Mouse (Mus musculus) central nervous system, embryonic 11.5 days (tissue): ENCODE measurements around the gene Sult2b1. TPM values are rescaled to one million over a fixed set of nuclear protein-coding genes. Genes with fewer than 3 reads are reported as not detected.

Experiments
- polyA plus RNA-seq: library from polyadenylated mRNA; depleted of rRNA; stranded (reverse); fragments of >200 nt; gene quantifications from 2 replicates; pipeline ENCODE4 v1.2.3, GENCODE M21; 2012; rRNA removed

Sult2b1 gene
- polyA plus RNA-seq, 1 experiment: 0.56 TPM

Other genes starting within 250 kb of the Sult2b1 start
- gene Hsd17b14, start 229.8 kb downstream of the Sult2b1 start, polyA plus RNA-seq: 0.37 and 0.56 TPM in 2 replicates
- 29.4 and 42.2 TPM in 2 replicates for gene Bcat2, start 214.5 kb downstream of the Sult2b1 start, polyA plus RNA-seq
- gene Fgf21, start 169.2 kb downstream of the Sult2b1 start, polyA plus RNA-seq: 0.07 TPM in 1 of 2 replicates, not detected in the other
- gene Fut1, start 167.4 kb downstream of the Sult2b1 start, polyA plus RNA-seq: 0.01 and 0.04 TPM in 2 replicates
- gene Izumo1, start 162.9 kb downstream of the Sult2b1 start, polyA plus RNA-seq: 0.20 and 0.22 TPM in 2 replicates
- gene Rasip1, start 157.2 kb downstream of the Sult2b1 start, polyA plus RNA-seq: 7.7 and 8.8 TPM in 2 replicates
- gene Mamstr, start 144.7 kb downstream of the Sult2b1 start, polyA plus RNA-seq: 2.8 and 5.1 TPM in 2 replicates
- gene Fut2, start 118.3 kb downstream of the Sult2b1 start, polyA plus RNA-seq: 0.02 and 0.15 TPM in 2 replicates
- 0.64 and 0.94 TPM in 2 replicates for gene Ntn5, start 100.6 kb downstream of the Sult2b1 start, polyA plus RNA-seq
- gene Sec1, start 90.3 kb downstream of the Sult2b1 start, polyA plus RNA-seq: 1.3 and 2.3 TPM in 2 replicates
- gene Car11, start 84.8 kb downstream of the Sult2b1 start, polyA plus RNA-seq: 22.0 and 26.1 TPM in 2 replicates
- 7.3 and 9.1 TPM in 2 replicates for gene Dbp, start 79.6 kb downstream of the Sult2b1 start, polyA plus RNA-seq
- 1,250 and 1,262 TPM in 2 replicates for gene Rpl18, start 69.2 kb downstream of the Sult2b1 start, polyA plus RNA-seq
- 25.3 and 27.1 TPM in 2 replicates for gene Sphk2, start 66.7 kb downstream of the Sult2b1 start, polyA plus RNA-seq
- gene Fam83e, start 63.5 kb downstream of the Sult2b1 start, polyA plus RNA-seq: 1.3 and 1.6 TPM in 2 replicates
- gene Spaca4, start 58.9 kb downstream of the Sult2b1 start, polyA plus RNA-seq: not detected in 2 replicates
- 85.6 and 107 TPM in 2 replicates for gene Lmtk3, start 931 bp downstream of the Sult2b1 start, polyA plus RNA-seq
- gene Cyth2, start 29.9 kb upstream of the Sult2b1 start, polyA plus RNA-seq: 155 and 323 TPM in 2 replicates
- 1.2 and 1.3 TPM in 2 replicates for gene Kcnj14, start 40.1 kb upstream of the Sult2b1 start, polyA plus RNA-seq
- gene Grwd1, start 46.3 kb upstream of the Sult2b1 start, polyA plus RNA-seq: 28.4 and 31.1 TPM in 2 replicates
- 69.6 and 180 TPM in 2 replicates for gene Kdelr1, start 88.1 kb upstream of the Sult2b1 start, polyA plus RNA-seq
- 2.4 and 2.7 TPM in 2 replicates for gene Grin2d, start 93.7 kb upstream of the Sult2b1 start, polyA plus RNA-seq
- gene Syngr4, start 112.0 kb upstream of the Sult2b1 start, polyA plus RNA-seq: 0.26 and 0.89 TPM in 2 replicates
- 9.7 and 11.8 TPM in 2 replicates for gene Tmem143, start 112.3 kb upstream of the Sult2b1 start, polyA plus RNA-seq
- 13.4 and 29.4 TPM in 2 replicates for gene Emp3, start 136.7 kb upstream of the Sult2b1 start, polyA plus RNA-seq
- gene Ccdc114, start 139.4 kb upstream of the Sult2b1 start, polyA plus RNA-seq: 5.4 and 5.8 TPM in 2 replicates
- gene Abcc6, start 245.6 kb upstream of the Sult2b1 start, polyA plus RNA-seq: 1.0 and 1.4 TPM in 2 replicates
- 32.7 and 33.3 TPM in 2 replicates for gene Nomo1, start 249.0 kb upstream of the Sult2b1 start, polyA plus RNA-seq